In genomic region chr2:79126996-79127741, GRCm38 (mm10) we compare ENCODE assay signal across 20 mouse cellular contexts.
A peak's percentile ranks its signal among the peaks of the same experiment; 100 is the strongest.
DNase-seq lines count a peak whose midpoint lies in the region; ATAC-seq and TF ChIP-seq lines count a peak whose summit lies in the region.
"Had no signal": no experiment of that assay in that cellular context is flagged by ENCODE, and none has a peak within 500 bp of the region (broad histone marks: within the 10 kb centered on the region; RNA-seq: fewer than 3 reads in every experiment).

No protein-coding gene starts in this region.

- peak overlapping the region; percentile 36; the same call in 1 of the 2 replicates for H3K27ac ChIP-seq in spleen, adult 2 months (ENCODE audit: insufficient read depth, low read length)
- H3K27ac ChIP-seq: embryonic facial prominence, embryonic 15.5 days; forebrain, embryonic 10.5 days; hindbrain, embryonic 15.5 days had no signal

- H3K4me1 ChIP-seq in spleen, adult 2 months (ENCODE audit: control insufficient read depth, insufficient read depth, insufficient read length): peaks cover 24% of the 10 kb centered on the region
- H3K4me1 ChIP-seq: embryonic facial prominence, embryonic 15.5 days; hindbrain, embryonic 15.5 days had no signal

- DNase-seq in spleen, adult 2 months (ENCODE audit: low read depth in 1 of 2, low spot score in 2 of 2): peak in 1 of 2 experiments; percentile 23
- DNase-seq in spleen, postnatal 4 days (ENCODE audit: low spot score in 2 of 2): no peak
- DNase-seq in right cerebral cortex, adult 2 months (ENCODE audit: low spot score in 2 of 2): no peak
- no peak for DNase-seq in heart, postnatal 25 days (ENCODE audit: low spot score)
- DNase-seq in c-Kit-positive CD71-positive TER-119-positive erythroid progenitor cells, embryonic 14.5 days (ENCODE audit: low spot score): no peak
- DNase-seq: adrenal gland, postnatal 14 days; cerebellum, adult 2 months; embryo, embryonic 11 days; gastrocnemius, postnatal 10 days; heart, postnatal 10 days; kidney, adult 11 months; kidney, postnatal 14 days; lung, adult 2 months; spleen, adult 18-20 months had no signal

- no peak for TF ChIP-seq CTCF in spleen, adult 2 months (IDR thresholded peaks at IDR 0.05; ENCODE audit: extremely low read depth, insufficient read depth, insufficient read length, insufficient replicate concordance)

- no peaks in the 10 kb centered on the region for H3K36me3 ChIP-seq in spleen, adult 2 months (ENCODE audit: control insufficient read depth, insufficient read depth, low read length)
- H3K36me3 ChIP-seq: embryonic facial prominence, embryonic 15.5 days; forebrain, embryonic 10.5 days; hindbrain, embryonic 15.5 days had no signal

- peak; percentile 52 for ATAC-seq in CD4-positive, CD25-positive, alpha-beta regulatory T cell, adult 4 months
- peak; percentile 4; the same call in 1 of the 2 replicates for ATAC-seq in common myeloid progenitor, adult 5-6 weeks (replicated peaks; ENCODE audit: low read depth, poor library complexity, severe bottlenecking)
- ATAC-seq in megakaryocyte-erythroid progenitor cell, adult 5-6 weeks (replicated peaks; ENCODE audit: low FRiP score, low TSS enrichment, poor library complexity, severe bottlenecking): 0 out of 2 replicates have a peak, but pooled peaks have one; percentile 1

- no peaks in the 10 kb centered on the region for H3K27me3 ChIP-seq in spleen, adult 2 months (ENCODE audit: control insufficient read depth, insufficient read depth, low read length)
- H3K27me3 ChIP-seq: embryonic facial prominence, embryonic 15.5 days; hindbrain, embryonic 15.5 days had no signal

- H3K4me3 ChIP-seq in spleen, adult 2 months (ENCODE audit: extremely low read depth, insufficient read depth, insufficient read length): no peak overlapping the region
- H3K4me3 ChIP-seq: embryonic facial prominence, embryonic 15.5 days; forebrain, embryonic 10.5 days; hindbrain, embryonic 15.5 days had no signal

- TF ChIP-seq POLR2A in spleen, adult 2 months (IDR thresholded peaks at IDR 0.05; ENCODE audit: low read depth, low read length): no peak

- WGBS in spleen, adult 2 months: 28% methylated on average over 6 of the region's 6 CpGs

- intact Hi-C loops in heart, postnatal 25 days (cut with DNase I): no loop called here

Comparison
In these comparisons a context has a peak if more than half of its experiments do, and no peak if none do; other contexts are left out.
1. ATAC-seq: peak in every context shown above with its lines; median percentile 52 in CD4-positive, CD25-positive, alpha-beta regulatory T cell, adult 4 months; 4 in common myeloid progenitor, adult 5-6 weeks; 1 in megakaryocyte-erythroid progenitor cell, adult 5-6 weeks.